Mouse (Mus musculus) regulatory T cell (primary cell): ENCODE data around the gene Ctbp1.

ENCODE experiments used
- in situ Hi-C: fragments of 300-600 bp; cut with MboI, MseI; formaldehyde crosslinking; loops from one replicate; pipeline ENCODE4 v1.15.1; 2025; ENCODE audit warnings: high pct_unique_total_duplicates

Ctbp1 gene

DNA sequence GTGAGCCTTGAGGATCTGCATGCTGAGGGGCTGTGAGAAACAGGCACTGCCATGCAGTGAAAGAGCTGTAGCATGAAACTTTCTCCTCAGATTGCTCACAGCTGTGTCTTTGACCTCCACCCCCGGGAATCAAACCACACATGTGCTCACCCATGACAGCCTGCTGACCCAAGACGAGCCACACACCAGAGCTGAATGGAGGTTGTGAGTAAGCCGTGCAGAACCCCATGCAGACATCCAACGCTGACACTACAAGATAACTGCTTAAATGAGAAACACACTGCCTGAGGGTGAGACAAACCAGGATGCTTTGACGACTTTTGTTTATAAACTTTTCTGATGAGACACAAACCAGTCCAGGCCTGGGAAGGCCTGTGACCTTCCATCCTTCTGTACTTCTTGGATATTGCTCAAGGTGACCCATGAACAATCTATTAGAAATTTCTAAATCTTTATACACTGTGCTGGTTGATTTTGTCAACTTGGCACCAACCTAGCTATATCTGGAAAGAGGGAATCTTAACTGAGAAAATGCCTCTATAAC is 30.3 kb downstream of the Ctbp1 start:
- in situ Hi-C loops: no loop called here

DNA sequence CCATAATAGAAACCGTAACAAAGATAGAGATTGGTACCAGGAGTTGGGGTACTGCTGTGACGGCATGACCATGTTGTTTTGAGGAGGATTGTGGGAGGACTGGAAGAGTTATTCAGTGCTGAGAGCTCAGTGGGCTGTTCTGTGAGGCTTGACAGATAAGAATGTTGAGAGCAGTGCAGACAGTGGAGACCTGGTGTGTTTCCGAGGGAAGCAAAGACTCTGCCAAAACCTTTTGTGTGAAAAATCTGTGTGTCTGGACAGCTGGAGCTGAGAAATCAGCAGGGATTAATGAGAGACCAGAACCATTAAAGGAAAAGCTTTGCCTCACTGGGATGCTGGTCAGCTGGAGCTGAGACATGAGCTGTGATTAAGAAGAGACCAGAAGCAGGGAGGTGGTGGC is 34.9 kb downstream of the Ctbp1 start:
- in situ Hi-C loops: no loop called here

GRCm38 (mm10) chr5:33239111-33239714 is 35.6 kb downstream of the Ctbp1 start:
- in situ Hi-C loops: no loop called here

- in situ Hi-C loops: no loop called here
These were observed 36.5 kb downstream of the Ctbp1 start for GRCm38 (mm10) chr5:33238256-33238645.

- in situ Hi-C loops: no loop called here
These were observed 37.1 kb downstream of the Ctbp1 start for GRCm38 (mm10) chr5:33237600-33238255.

DNA sequence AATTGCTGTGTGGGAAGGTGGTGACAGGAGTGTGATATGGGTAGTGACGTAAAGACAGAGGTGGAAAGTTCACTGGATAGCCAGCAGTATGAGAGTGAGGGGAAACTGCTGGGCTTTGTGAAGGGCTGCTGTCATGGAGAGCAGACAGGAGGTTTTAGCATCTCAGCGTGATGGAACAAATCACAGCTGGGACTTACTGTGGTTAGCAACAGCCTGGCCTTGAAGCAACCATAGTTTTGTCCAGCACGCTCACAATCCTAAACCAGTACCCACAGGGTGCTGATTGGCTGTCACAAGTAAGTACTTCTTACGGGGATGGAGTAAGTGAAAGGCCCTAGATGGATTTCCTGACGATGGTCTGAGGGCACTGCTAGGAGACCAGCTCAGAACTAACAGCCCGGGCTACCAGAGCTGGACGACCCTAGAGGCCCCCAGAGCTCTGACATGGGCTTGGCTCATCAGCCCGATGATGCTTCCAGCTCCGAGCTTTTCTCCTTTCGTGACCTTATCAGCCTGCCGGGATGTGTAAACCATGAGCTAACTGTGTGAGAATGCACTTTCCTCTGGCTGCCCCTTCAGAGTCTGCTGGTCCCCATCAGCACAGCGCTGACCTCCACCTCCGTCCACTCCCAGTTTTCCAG is 40.3 kb downstream of the Ctbp1 start:
- in situ Hi-C loops: no loop called here

DNA sequence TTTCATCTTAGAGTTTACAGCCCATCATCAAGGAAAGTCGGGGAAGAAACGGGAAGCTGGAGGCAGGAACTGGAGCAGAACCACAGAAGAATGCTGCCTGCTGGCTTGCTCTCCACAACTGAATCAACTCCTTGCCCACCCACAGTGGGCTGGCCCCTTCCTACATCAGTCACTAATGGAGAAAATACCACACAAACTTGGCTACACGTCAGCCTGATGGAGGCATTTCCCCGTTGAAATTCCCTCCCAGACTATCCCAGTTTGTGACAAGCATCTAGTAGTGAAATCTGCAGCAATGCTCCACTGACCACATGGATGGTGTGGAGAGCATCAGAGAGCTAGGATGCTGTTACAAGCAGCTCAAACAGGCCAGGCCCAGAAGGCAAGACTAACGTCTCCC is 42.0 kb downstream of the Ctbp1 start:
- in situ Hi-C loops: no loop called here

- in situ Hi-C loops: no loop called here
These were observed 44.5 kb downstream of the Ctbp1 start for GRCm38 (mm10) chr5:33230285-33230684.

- in situ Hi-C loops: no loop called here
These were observed 46.4 kb downstream of the Ctbp1 start for GRCm38 (mm10) chr5:33228428-33228827.

DNA sequence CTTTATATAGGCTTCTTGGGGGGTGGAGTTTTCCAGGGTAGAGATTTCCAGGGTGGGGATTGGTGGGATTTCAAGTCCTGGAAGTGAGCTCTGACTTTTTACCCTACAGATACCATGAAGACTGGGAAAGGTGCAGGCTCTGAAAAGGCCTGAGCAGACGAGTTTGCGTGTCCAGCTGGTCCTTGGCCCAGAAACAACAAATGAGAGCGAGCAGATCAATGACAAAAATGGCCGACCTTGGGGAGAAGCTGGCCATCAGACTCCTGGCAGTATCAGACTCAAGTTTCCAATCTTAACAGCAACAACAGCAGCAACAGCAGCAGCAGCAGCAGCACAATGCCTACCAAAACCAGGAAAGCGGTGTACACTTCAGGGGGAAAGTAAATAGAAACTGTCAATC is 49.1 kb downstream of the Ctbp1 start:
- in situ Hi-C loops: no loop called here

GRCm38 (mm10) chr5:33224491-33224890 is 50.3 kb downstream of the Ctbp1 start:
- in situ Hi-C loops: no loop called here

DNA sequence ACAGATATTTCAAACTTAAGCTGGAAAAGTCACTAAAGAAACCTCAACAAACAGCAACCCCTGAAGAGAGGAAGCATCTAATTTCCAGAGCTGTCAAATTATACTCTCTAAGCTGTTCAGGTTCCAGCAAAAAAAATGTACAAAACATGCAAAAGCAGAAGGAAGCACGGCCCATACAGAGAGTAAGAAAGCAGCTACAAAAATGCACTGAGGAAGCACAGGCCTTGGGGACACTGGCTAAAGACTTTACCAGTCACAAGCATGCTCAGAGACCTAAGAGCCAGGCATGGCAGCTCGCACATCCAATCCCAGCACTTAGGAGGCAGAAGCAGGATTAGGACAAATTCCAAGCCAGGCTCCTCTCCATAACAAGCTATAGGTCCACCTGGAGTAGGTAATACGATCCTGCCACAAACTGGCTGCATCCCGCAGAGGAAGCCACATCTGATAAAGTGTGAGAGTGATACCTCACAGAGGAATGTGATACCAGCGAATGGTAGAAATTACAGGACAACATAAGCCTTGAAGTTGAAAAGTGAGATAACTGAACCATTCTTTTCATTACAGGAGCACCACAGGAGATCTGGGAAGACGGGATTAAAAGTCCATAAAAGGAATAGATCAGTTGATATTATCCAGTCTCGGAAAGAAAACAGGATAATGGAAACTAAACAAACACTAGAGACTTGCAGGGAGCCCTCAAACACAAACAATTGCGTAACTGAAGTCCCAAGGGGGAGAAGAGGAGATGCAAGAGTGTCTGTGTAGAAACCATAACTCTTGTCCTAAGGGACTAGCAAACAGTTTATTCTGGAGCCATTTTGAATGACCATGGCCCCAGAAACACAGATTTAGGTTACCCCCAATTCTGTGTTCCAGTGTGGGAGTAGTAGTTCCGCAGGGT is 51.7 kb downstream of the Ctbp1 start:
- in situ Hi-C loops: no loop called here

DNA sequence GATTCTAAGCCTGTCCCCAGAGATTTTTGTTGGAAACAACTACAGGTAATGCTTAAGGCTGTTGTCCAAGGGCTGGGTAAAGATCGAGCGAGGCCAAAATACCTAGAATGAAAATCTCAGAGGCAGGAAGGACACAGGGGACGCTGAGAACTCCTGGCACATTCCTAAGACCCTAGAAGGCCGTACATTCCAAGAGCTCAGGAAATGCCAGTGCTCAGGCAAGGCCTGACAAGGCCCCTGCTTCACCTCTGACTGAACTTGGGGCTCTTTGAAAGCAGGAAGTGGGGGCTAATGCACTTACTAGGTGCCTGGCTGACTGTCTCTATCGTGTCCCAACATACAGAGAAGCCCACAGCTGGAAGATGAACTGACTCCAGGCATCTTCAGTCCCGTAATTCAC is 52.4 kb downstream of the Ctbp1 start:
- in situ Hi-C loops: no loop called here

GRCm38 (mm10) chr5:33220350-33221044 is 54.3 kb downstream of the Ctbp1 start:
- in situ Hi-C loops: no loop called here

- in situ Hi-C loops: no loop called here
These were observed 55.0 kb downstream of the Ctbp1 start for GRCm38 (mm10) chr5:33219831-33220230.

- in situ Hi-C loops: no loop called here
These were observed 55.9 kb downstream of the Ctbp1 start for GRCm38 (mm10) chr5:33218746-33219449.

DNA sequence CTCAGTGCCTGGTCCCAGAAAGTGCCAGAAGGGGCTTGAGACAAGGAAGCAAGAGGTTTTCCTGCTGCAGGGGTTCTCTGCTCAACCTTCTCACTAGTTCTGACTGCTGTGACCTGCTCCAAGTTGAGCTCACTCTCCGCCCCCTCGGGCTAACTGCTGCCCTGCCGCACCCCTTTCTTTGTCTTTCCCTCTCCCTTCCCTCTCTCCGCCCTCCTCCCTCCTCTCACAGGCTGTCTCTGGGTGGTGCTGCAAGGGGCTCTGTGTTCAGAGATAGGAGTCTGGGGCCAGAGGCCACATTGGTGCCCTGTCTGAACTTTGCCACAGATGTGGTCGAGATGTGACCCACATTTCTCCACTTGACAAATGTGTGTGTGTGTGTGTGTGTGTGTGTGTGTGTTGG is 56.7 kb downstream of the Ctbp1 start, which contains the start of gene Spon2:
Gene Spon2, minus strand, starts transcription at position 375 of the 400 bp plus-strand sequence.
- in situ Hi-C loops: no loop called here

DNA sequence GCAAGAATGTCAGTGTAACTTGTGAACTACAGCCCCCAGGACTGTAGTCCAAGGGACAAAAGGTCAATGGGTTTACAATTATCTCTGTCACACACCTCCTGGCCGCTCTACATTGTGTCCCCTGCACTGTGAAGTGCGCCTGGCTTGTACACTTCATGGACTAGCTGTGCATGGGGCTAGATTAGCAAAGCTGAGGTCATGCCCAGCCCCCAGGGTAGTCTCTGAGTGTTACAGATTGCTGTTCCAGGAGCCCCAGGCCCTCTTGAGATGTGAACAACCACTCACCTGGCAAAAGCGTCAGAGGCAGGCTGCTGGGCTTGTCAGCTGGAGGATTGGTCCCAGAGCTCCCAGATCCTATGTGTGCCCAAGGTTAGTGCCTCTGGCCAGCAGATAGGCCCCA is 57.1 kb downstream of the Ctbp1 start:
- in situ Hi-C loops: no loop called here

- in situ Hi-C loops: no loop called here
These were observed 60.1 kb downstream of the Ctbp1 start for GRCm38 (mm10) chr5:33214723-33215122.

- in situ Hi-C loops: no loop called here
These were observed 63.5 kb downstream of the Ctbp1 start for GRCm38 (mm10) chr5:33211254-33211653.

GRCm38 (mm10) chr5:33210515-33210914 is 64.3 kb downstream of the Ctbp1 start:
- in situ Hi-C loops: no loop called here
